Mouse (Mus musculus): Measurements from ENCODE around the gene Immp2l. TPM values are rescaled to one million over a fixed set of nuclear protein-coding genes. Genes with fewer than 3 reads are reported as not detected.
"Not testable (repeated sequence)": the region's sequence is repeated elsewhere in the genome, so short reads cannot be mapped to it uniquely, and the experiment has no call there.

The Immp2l gene
- total RNA-seq (2015; ENCODE audit: low replicate concordance) (3.5 TPM in 1 of 2 replicates, not detected in the other), total RNA-seq (2017; ENCODE audit: low replicate concordance) (1.3 TPM in 1 of 2 replicates, not detected in the other)

DNA sequence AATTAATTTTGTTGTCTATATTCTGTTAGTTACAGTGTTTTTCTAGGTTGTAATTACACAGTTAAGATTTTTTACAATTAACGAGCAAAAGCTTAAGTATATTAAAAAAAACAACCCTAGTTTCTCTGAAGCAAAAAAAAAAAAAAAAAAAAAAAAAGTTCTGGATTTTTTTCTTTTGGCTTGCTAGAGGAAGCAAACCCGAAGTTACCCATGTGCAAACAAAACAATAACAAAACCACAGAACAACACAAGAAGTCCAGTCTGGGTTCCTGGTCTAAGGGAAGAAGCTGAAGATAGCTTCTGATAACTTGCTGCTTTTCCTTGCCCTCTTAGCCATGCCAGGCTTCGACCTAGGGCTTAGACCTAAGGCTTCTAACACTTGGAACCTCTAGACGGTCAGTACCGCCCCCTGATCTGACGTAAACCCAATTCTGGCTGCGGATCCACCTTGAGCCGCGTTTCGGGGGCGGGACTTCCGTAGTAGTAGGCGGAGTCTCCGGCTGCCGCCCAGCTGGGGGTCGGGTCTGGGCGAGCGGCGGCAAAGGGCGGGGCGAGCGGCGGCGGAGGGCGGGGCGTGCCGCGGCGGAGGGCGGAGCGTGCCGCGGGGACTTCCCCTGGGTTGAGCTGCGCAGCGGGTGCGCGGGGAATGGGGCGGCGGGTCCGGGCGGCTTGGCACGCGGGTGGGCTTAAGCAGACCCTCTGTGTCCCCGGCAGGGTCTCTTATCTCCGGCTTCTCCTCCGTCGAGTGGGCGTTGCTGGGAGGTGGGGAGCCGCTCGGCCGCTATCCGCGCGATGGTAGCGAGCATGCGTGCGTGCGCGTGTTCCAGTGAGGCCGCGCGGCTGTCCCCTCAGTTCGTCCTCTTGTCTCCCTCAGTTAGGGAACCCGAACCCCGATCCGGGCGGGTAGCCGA lies at the start of gene Immp2l:
Gene Immp2l, plus strand, starts transcription at position 580 of the 911 bp plus-strand sequence.
- peak; percentile 96 for ATAC-seq (replicated peaks; ENCODE audit: low FRiP score, poor library complexity, severe bottlenecking)

DNA sequence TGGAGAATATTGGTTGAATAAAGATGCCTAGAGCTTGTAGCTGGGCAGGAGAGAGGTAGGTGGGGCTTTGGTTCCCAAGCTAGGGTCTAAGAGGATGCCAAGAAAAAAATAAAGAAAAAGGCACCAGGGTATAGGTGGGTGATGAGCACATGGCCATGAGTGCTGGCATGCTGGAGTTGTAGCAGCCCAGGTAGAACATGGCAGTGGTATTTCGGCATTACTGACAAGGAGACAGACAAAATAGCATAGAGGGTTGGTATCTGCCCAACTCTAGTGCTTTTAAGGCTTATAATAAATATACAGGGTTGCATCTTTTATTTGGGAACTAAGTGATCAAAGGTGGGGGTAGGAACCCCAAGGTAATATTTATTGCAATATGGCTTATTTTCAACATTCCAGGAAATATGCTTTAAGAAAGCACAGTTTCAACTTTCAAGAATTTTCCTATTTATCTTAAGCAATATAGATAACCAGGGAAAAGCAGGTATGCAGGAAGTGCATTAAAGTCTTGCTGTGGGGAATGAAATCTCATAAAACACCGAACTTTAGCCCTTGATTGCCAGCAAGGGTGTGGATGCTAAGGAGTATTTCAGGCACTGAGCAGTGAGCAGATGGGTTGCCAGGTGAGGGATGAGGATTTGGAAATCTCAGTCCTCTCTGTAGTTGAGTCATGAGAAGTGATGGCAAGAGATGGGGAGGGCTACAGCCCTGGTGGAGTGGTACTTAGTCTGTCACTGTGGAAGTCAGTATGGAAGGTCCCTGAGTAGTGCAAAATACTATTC lies 45.0 kb upstream of the Immp2l start:
- ATAC-seq (replicated peaks; ENCODE audit: low FRiP score, poor library complexity, severe bottlenecking) = no peak

DNA sequence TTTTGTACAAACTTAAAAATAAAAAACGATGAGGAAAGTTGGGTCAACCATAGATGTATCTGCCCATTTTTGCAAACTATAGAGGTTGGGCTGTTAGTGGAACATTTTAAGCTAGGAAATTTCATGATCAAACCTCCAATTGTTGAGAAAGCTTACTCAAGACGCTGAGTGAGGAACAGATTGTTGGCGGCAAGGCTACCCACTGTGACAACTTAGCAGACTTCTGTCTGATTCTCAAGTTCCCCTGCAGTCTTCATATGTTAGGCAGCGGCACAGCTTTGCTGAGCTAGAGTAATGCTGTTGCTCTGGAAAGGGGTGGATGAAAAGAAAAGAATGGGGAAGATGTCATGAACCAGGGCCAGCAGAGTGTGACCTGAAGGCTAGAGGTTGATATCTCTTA lies 44.2 kb upstream of the Immp2l start:
- no peak for ATAC-seq (replicated peaks; ENCODE audit: low FRiP score, poor library complexity, severe bottlenecking)

DNA sequence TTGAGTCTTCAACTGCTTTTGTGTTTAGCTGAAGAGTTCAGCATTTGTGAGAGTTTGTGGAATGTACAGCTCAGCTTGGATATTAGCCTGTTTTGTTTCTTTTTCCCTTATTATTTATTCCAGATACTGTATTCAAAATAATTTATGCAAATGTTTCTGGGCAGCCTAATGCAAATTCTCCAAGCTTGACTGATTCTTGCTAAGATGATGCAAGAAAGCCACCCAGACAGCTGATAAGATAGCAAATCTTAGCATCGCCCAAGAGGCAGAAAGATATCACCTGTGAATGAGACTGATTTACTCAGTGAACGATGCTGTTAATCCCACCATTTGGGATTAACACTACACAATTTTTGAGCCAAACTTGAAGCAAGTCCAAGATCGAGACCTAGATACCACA lies 43.7 kb upstream of the Immp2l start:
- ATAC-seq (replicated peaks; ENCODE audit: low FRiP score, poor library complexity, severe bottlenecking) = no peak

DNA sequence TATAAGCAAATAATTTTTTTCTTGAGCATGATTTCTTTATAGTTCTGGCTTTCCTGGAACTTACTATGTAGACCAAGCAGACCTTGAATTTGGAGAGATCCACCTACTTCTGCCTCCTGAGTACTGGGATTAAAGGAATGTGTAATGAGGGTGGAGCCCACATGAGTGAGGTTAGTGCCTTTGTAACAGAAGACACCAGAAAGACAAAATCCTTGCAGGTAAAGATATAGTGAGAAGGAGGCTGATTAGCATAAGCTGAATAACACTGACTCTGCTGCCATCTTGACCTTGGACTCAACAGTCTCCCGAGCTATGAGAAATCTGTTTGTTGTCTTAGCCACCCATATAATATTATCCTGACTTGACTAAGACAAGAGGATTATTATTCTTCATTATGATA lies 40.9 kb upstream of the Immp2l start:
- ATAC-seq (replicated peaks; ENCODE audit: low FRiP score, poor library complexity, severe bottlenecking) = no peak

DNA sequence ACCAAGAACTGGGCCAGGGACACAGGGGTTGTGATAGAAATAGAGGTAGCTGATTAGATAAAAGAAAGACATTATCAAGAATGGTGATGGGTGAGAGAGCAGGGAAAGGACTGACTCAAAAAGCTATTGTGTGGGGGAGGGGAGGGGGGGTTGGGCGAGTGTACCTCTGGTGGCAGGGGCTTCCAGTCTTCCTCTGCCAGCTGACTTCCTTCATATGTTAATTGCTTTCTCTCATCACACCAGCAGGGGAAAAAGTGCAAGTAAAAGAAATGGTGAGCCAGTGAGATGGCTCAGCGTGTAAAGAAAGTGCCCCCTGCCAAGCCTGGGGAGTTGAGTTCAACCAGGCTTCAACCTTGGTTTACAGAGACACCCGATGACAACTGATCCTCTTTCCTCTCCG lies 39.2 kb upstream of the Immp2l start:
- ATAC-seq (replicated peaks; ENCODE audit: low FRiP score, poor library complexity, severe bottlenecking) = no peak

DNA sequence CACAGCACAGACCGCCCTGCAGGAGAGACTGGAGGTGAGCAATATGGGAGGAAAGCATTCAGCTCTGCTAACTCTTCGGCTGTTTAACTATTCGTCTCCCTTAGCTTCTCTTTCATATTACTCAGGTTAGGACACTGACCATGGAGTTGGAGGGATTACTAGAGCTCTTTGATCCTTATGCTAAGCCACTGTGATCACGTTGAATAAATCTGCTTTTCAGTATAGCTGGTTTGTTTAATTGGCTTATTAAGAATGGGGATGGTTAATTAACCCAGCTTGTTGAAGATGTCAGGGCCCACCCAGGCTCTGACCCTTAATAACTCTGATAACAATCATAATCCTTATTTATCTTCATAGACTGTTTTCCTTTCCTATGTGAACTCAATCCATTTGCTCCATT lies 38.1 kb upstream of the Immp2l start:
- ATAC-seq (replicated peaks; ENCODE audit: low FRiP score, poor library complexity, severe bottlenecking) = no peak

DNA sequence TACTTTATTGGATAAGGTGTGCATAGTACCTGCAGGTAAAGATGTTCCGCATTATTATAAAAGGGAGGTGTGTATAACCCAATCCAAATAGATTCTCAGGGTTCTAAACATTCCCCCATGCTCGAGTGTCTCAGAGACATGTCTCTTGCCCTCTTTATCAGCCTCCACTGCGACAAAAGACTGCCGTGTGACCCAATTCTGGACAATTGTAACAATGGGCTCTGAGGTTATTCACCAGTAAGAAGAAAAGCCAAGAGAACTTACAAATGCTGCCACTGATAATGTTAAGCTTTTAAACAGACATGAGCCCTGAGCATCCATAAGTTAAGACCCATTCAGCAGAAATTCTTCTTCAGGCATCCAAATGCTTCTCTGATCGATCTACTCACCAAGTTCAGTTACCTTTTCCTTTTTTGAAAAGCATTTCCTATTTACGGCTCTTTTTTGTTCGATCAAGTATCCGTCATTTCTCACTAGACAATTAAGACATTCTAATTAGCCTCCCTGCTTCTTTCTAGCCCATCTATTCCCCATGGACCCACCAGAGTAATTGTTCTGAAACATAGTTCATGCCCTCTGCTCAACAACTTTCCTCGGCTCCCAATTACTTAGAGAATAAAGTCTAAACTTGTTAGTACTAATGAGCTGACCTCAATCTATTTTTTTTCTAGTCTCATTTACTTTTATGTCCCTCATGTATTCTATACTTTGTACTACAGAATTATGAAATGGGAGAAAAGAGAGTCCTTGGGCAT lies 35.4 kb upstream of the Immp2l start:
- ATAC-seq (replicated peaks; ENCODE audit: low FRiP score, poor library complexity, severe bottlenecking) = no peak

DNA sequence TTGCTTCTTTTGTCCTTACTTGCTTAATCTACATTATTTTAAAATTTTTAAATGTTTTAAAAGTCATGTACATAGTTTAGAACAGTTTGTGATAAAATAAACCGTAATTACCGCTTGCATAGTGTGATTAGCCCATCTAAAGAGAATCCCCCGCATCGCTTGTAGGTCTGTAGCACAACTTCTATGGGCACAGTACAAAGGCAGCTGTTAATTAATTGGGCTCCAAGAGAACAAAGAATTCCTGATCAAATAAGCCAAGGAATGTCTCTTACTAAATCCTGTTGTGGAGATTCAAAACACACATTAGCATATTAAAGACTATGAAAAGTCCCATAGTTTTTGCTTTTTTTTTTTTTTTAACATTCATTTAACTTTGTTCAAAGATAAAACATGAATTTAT lies 32.2 kb upstream of the Immp2l start:
- ATAC-seq (replicated peaks; ENCODE audit: low FRiP score, poor library complexity, severe bottlenecking) = no peak

DNA sequence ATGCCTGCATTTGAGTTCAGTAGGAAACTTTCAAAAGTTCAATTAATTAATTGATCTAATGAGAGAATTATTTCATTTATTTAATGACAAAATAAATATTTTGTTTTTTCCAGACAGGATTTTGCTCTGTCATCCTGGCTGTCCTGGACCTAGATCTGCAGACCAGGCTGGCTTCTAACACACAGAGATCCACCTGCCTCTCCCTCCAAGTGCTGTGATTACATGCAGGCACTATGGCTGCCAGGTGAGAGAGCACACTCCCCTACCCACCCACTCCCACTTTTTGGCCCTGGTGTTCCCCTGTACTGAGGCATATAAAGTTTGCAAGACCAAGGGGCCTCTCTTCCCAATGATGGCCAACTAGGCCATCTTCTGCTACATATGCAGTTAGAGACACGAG lies 31.7 kb upstream of the Immp2l start:
- ATAC-seq (replicated peaks; ENCODE audit: low FRiP score, poor library complexity, severe bottlenecking) = not testable (repeated sequence)

DNA sequence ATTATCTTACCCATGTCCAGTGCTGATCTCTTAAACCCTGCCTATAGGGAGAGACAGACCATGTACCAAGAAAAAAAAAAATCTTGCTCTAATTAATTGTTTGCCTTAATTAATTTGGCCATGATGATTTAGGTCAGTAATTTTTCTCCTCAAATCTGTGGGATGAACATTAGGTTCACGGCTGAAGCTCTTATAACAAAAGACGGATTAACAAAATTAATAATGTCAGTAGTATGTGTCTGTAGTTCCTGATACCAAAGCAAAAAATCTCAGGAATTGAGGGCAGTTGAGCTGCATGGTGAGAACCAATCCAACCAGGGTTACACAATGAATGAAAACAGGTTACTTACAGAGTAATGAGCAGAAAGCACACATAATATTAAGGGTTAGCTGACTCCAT lies 29.0 kb upstream of the Immp2l start:
- ATAC-seq (replicated peaks; ENCODE audit: low FRiP score, poor library complexity, severe bottlenecking) = no peak

DNA sequence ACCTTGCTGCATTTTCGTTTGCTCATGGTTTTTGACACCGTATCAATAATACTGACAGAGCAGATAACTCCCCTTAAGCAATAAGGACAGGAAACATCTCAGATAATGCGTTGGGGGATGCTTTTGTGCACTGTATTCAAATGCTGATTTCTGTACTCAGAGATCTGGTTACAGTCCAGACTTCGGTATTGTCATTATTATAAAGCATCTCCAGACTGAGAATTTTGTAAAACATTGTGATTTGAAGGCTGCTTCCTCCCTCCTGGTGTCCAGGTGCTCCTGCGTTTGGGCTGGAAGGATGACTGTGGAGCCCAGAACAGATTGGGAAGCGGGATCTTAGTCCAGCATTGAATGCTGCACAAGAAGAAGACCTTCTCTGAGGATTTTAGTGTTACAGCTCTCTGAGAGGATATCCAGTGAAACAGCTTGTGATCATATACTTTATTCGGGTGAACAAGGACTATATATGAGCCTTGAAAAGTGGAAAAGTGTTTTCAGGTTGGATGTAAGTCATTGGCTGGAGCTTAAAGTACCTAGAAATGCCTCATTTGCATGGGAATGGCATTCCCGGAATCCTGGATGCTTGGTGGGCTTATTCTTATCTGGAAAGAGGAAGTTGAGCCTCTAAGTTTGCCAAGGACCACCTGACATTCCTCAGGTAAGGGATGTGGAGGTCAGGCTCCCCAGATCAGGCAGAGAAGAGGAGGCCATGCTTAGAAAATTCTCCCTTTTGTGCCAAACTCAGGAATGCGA lies 28.1 kb upstream of the Immp2l start:
- no peak for ATAC-seq (replicated peaks; ENCODE audit: low FRiP score, poor library complexity, severe bottlenecking)

DNA sequence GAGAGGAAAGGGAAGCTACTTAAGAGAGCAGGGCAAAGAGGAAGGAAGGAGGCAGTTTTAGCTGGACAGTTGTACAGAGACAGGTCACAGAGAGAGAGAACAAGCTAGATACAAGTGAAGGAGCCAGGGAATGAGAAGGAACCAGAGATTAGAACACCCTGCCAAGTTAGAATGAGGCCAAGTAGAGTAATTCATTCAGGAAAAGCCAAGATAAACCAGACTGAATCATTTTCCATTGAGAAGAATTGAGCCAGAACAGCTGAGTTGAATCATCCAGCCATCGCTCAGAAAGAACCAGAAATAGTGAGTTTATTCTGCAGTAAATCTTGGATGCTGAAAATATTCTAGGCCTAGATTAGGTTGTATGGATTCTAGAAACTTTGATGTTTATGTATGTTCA lies 1.4 kb upstream of the Immp2l start:
- ATAC-seq (replicated peaks; ENCODE audit: low FRiP score, poor library complexity, severe bottlenecking) = no peak

DNA sequence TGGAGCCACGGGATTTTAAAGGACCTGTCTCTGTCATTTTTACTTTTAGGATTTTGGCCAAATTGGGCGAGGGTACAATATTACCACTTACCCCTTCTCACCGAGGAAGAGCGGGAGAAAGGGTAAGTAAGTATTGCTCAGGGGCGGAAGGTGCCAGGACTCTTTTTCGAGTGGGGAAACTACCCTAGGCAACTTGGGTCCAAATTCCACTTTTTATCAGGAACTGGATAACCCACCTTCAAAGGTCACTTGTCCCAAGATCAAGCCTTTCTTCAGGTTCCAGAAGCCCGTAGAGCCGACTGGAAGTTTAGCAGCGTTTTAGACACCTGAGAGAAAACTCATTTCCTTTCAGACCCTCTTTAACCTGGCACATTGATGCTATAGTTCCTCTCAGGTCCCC lies 622 bp downstream of the Immp2l start:
- no peak for ATAC-seq (replicated peaks; ENCODE audit: low FRiP score, poor library complexity, severe bottlenecking)

DNA sequence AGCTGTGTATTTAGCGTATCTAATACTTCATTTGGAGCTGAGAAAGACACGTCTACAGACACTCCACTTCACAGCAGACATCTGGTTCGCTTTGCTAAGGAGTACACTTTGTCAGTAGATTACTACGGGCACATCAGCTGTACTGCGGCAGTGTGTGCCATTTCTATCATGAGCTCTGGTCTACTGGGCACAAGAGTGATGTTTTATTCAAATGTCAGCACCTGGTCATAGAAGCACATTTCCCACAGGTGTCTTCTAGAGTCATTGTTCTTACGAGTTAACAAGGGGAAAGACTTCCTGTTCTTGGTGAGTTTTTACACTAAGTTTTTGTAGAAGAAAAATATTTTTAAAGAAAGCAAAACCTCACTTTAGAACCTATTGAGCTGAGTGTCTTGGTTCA lies 3.6 kb downstream of the Immp2l start:
- ATAC-seq (replicated peaks; ENCODE audit: low FRiP score, poor library complexity, severe bottlenecking) = no peak

DNA sequence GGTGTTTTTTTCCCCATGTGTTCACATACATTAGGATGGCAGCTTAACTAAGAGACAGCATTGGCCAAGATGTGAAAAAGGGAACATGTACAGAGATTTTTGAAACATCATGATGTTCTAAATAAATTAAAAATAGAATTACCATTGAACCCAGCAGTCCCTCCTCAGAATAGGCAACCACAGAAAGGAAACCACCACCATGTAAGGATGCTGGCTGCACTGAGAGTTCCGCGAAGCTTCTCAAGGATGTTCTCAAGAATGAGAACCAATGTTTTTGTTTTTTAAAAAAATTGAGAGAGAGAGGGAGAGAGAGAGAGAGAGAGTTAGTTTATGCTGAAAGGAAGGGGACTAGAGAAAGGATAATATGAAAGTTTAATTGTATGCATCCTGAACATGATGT lies 7.2 kb downstream of the Immp2l start:
- no peak for ATAC-seq (replicated peaks; ENCODE audit: low FRiP score, poor library complexity, severe bottlenecking)

DNA sequence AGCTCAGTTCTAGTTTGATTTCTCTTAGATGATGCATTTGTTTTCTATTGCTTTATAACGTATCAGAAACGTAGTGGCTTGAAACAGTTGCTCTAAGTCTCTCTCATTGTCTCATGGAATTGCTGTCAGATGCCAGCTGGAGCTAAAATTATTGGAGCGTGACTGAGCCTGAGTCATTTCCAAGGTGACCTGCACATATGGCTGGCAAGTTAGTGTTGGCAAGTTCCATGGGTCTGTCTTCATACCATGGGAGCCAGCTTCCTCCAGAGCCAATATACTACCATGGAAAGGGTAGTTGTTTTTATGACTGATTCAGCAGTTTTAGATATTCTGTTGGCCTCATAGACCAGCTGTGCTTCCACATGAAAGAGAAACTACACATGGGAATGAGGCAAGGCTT lies 9.3 kb downstream of the Immp2l start:
- ATAC-seq (replicated peaks; ENCODE audit: low FRiP score, poor library complexity, severe bottlenecking) = no peak

DNA sequence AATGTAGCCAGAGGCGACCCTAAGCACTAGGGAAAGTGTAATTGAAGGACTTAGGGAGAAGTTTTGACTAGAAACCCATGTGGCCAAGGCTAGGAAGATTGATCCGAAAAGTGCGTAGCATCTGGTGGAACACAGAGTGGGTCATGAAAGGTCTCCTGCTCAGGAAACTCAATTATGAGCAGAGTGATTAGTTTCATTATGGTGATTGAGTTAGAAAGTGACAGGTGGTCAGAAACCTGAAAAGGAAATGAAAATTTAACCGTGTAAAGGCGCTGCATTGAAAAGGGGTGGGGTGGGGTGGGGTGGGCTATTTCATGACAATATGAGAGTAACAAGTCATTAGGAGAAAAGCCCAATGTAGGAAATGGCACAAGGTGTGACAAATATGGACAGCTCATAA lies 15.9 kb downstream of the Immp2l start:
- no peak for ATAC-seq (replicated peaks; ENCODE audit: low FRiP score, poor library complexity, severe bottlenecking)

DNA sequence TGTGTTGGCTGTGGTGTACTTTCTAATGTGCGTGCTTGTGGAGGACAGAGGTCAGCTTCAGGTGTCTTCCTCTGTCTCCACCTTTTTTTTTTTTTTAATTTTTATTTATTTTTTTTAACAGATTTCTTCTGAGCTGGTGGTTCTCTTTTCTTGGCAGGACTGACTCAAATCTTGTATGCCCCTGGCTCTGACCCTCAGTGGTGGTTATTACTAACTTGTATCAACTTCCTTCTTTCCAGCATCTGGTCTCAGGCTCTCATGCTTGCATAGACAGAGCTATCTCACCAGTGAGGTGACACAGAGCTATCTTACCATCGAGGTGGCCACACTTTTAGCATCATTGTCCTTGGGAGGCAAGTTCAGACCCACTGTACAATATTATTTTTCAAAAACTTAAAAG lies 17.8 kb downstream of the Immp2l start:
- ATAC-seq (replicated peaks; ENCODE audit: low FRiP score, poor library complexity, severe bottlenecking) = no peak

Measured in erythroblast, adult 5-6 weeks (primary cell).